Mouse (Mus musculus) neutrophil, adult 83 days (primary cell): ENCODE data around the gene Ap2a1. TPM values are rescaled to one million over a fixed set of nuclear protein-coding genes. Genes with fewer than 3 reads are reported as not detected.

Source experiments
- total RNA-seq, 2 experiments: library from RNA; stranded (reverse); gene quantifications; one replicate each; pipeline ENCODE4 v1.2.4; 2023

The Ap2a1 gene
- total RNA-seq = 10 to 100 TPM; 70.1 to 74.6 TPM

DNA sequence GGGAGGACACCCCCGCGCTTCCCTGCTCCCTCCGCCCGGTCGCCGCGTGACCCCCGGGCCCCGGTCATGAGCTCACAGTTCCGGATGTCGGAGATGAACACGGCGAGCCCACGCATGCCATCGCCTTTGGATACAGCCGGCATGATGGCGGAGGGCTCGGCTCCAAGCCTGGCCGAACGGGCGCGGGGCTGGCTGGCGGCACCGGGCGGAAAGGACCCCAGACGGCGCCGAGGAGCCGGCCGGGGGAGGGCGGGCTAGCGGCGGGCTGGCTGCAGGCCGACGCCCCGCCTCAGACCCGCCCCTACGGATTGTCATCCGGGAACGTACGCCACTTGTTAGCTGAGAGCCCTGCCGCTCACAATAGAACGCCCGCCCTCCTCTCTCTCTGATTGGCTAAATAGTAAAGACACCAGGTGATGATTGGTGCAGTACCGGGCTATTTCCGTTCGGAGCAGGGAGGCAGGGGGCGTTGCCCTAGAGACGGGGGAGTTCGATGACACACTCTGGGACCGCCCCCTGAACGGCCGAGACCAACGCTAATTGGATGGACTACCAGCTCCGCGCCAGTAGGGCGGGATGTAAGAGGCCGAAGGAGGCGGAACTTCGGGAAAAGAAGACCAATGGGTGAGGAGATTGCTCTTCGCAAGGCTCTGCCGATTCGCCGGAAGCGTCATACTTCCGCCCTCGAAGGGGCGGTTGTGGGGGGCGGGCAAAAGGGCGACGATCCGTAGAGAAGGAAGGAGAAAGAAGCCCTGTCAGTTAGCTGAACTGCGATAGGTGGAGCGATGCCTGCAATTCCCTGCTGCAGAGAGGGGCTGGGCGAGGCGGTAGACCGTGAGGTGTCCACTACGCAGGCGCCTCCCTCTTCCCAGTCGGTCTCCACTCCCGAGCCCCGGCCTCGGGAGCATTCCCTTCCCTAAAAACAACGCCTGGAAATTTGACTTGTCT is at the start of gene Ap2a1:
Gene Ap2a1 (minus strand): TSS at position 293 of the 948 bp plus-strand sequence.

GRCm38 (mm10) chr7:44974383-44975116 is 45.3 kb upstream of the Ap2a1 start, which contains the start of gene Cpt1c:
TSS of gene Cpt1c (minus strand) at chr7:44974851.

GRCm38 (mm10) chr7:44942904-44943303 is 13.6 kb upstream of the Ap2a1 start, which contains the start of gene Tsks:
TSS of gene Tsks (plus strand) at chr7:44943204.

DNA sequence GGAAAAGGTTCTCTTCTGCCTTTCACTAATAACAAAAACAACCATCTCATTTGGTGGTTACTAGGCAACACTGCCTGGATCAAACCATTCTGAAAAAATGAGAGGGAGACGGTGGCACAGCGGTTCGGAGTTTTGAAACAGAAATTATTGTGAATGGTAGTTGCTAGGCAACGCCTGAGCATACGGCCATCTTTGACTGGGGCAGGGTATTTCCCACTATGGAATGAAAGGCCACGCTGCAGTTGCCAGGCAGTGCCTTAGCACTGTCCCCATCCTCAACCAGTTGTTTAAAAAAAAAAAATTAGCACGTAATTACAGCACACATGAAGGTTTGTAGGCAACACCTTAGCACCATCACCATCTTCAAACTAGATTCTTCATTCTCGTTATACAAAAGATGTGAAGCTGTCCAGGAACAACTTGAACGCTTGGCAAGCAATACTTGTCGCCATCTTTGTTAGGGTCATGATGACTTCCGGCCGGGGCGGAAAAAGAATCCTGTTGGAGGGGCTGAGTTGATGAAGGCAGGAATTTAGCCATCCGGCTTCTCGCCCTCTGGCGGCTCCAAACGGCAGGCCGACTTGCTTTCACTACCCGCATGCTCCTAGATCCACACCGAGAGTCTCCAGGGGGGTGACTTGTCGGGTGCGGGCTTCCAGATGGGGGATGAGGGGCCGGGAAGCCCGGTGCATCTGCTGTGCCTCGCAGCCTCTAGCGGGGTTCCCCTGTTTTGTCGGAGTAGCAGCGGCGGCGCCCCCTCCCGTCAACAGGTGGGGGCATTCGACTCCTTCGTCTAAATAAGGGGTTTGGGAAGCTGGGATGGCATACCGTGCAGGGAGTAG is 33.5 kb downstream of the Ap2a1 start, which contains the start of gene Fuz:
Gene Fuz (plus strand): TSS at position 487 of the 842 bp plus-strand sequence.

DNA sequence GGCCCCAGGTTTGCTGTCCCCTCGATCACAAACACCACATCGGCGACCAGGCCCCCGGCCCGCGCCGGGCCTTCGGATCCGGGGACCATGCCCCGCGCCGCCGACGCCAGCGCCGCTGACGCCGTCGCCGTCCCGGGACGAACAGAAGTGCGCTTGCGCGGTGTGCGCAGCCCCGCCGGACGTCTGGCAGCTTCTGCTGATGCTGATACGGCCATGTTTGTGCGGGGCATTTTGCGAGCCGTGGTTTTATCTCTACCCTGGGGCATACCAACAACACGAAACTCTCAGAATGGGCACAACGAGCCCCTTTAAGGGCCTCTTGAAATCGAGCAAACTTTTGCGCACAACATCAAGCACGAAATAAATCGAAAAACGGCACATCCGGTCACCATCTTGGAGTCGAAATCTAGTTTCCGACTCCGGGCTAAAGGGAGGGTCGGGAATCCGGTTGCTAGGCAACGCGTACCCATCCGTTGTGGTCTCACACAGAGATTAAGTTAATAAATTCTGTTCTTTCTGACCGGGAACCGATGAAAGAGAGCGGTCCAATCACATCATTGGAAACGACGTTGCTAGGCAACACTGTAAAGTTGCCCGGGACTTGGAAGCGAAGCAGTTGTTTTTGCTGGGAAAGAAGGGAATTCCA is 36.9 kb downstream of the Ap2a1 start, which contains the start of gene Med25:
Gene Med25 (minus strand): TSS at position 437 of the 646 bp plus-strand sequence.

DNA sequence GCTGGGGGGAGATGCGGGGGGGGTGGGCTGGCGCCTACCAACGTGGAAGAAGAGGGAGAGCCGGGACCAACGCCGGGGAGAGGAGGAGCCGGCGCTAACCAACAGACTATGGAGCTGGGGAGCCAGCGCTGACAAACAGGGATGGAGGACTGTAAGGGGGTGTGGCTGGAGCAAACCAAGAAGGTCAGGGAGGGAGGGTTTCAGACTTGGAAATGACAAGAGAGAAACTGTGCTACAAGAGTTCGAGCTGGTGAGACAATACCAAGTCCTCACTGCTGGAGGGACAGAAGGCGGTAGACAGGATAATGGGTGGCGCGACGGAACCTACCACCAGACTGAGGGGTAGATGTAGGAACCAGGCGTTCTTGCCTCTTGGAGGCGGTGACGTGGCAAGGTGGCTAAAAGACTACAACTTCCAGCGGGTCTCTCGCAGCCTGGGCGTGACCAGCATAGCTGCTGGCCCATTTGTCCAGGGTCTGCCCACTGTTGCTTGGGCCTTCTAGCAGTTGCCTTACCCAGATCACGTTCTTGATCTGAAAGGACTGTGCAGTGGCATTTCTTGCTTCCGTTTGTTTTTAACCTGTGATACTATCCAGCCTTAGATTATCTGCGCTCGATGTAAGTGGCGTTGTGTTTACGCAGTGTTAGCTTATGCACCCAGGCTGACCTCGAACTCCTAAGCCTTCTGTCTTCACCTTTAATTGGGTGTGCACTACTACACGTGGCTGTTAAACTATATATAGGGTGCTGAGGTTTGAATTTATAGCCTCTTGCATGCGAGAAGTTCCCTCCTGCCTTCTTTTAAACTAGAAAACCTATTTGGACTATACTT is 59.4 kb downstream of the Ap2a1 start, which contains the start of gene Ptov1:
Gene Ptov1 (minus strand): TSS at position 92 of the 832 bp plus-strand sequence.

DNA sequence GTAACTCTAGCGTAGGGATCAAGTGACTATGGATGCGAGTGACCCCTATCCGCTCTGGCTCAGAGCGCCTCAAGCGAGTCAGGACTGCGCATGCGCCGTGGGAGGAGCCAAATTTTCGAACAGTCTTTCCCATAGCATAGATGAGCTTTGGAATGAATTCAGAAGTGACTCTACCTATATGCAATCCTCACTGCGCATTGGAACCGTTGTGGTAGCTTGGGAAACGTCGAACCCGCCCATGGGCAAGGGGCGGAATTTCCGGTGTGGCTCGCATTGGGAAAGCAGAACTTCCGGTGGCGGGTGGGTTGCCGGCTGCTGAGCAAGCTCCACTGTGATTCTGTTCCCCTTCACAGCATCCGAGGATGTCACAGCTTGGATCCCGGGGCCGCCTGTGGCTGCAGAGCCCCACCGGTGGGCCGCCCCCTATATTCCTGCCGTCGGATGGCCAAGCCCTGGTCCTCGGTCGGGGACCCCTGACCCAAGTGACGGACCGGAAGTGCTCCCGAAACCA is 72.2 kb downstream of the Ap2a1 start, which contains the start of gene Pnkp:
Gene Pnkp (plus strand): TSS at position 98 of the 511 bp plus-strand sequence.

Other genes with a start within 250 kb of the Ap2a1 start
- gene Izumo2, start 220.8 kb downstream of the Ap2a1 start, total RNA-seq = not detected
- 10 to 100 TPM; 49.7 to 52.8 TPM for gene Vrk3, start 181.1 kb downstream of the Ap2a1 start, total RNA-seq
- gene Zfp473, start 178.4 kb downstream of the Ap2a1 start, total RNA-seq = 1 to 10 TPM; 1.4 to 1.9 TPM
- 10 to 100 TPM; 44.3 to 53.6 TPM for gene Nup62, start 113.4 kb downstream of the Ap2a1 start, total RNA-seq
- gene Il4i1, start 113.1 kb downstream of the Ap2a1 start, total RNA-seq = 1 to 10 TPM; 1.5 to 1.7 TPM
- gene Atf5, start 112.8 kb downstream of the Ap2a1 start, total RNA-seq = 1 to 10 TPM; 5.6 to 6.6 TPM
- gene Akt1s1, start 80.5 kb downstream of the Ap2a1 start, total RNA-seq = 10 to 100 TPM; 13.9 to 17.4 TPM
- 10 to 100 TPM; 33.5 to 33.6 TPM for gene Tbc1d17, start 80.4 kb downstream of the Ap2a1 start, total RNA-seq
- 100 to 1,000 TPM; 379 to 392 TPM for gene Pnkp, start 72.4 kb downstream of the Ap2a1 start, total RNA-seq
- gene Ptov1, start 59.7 kb downstream of the Ap2a1 start, total RNA-seq = 10 to 100 TPM; 33.3 to 35.2 TPM
- 10 to 100 TPM; 36.7 to 44.1 TPM for gene Med25, start 36.8 kb downstream of the Ap2a1 start, total RNA-seq
- 1 to 10 TPM; 5.7 to 7.4 TPM for gene Fuz, start 33.4 kb downstream of the Ap2a1 start, total RNA-seq
- not detected for gene Tsks, start 13.7 kb upstream of the Ap2a1 start, total RNA-seq
- under 1 TPM; 0.53 to 0.85 TPM for gene Cpt1c, start 45.4 kb upstream of the Ap2a1 start, total RNA-seq
- 10 to 100 TPM; 74.9 to 80.6 TPM for gene Prmt1, start 57.1 kb upstream of the Ap2a1 start, total RNA-seq
- gene Irf3, start 68.2 kb upstream of the Ap2a1 start, total RNA-seq = 10 to 100 TPM; 63.0 to 71.9 TPM
- gene Bcl2l12, start 69.2 kb upstream of the Ap2a1 start, total RNA-seq = 10 to 100 TPM in 1 of 2 experiments, 1 to 10 TPM in 1; 8.8 to 18.8 TPM
- gene Scaf1, start 86.9 kb upstream of the Ap2a1 start, total RNA-seq = 10 to 100 TPM; 61.1 to 62.1 TPM
- gene Rras, start 88.5 kb upstream of the Ap2a1 start, total RNA-seq = 10 to 100 TPM; 14.9 to 17.0 TPM
- gene Prr12, start 123.4 kb upstream of the Ap2a1 start, total RNA-seq = 10 to 100 TPM; 22.3 to 25.8 TPM
- 10 to 100 TPM; 29.1 to 38.1 TPM for gene Nosip, start 132.9 kb upstream of the Ap2a1 start, total RNA-seq
- 10 to 100 TPM; 17.4 to 19.6 TPM for gene Prrg2, start 133.2 kb upstream of the Ap2a1 start, total RNA-seq
- gene Rcn3, start 162.7 kb upstream of the Ap2a1 start, total RNA-seq = 1 to 10 TPM; 3.0 to 3.1 TPM
- gene Fcgrt, start 174.4 kb upstream of the Ap2a1 start, total RNA-seq = 10 to 100 TPM; 19.0 to 24.9 TPM
- gene Rps11, start 194.9 kb upstream of the Ap2a1 start, total RNA-seq = 1,000 to 10,000 TPM; 1,010 to 1,023 TPM
- 1,000 to 10,000 TPM; 1,046 to 1,214 TPM for gene Rpl13a, start 199.3 kb upstream of the Ap2a1 start, total RNA-seq
- not detected for gene Gm45713, start 206.7 kb upstream of the Ap2a1 start, total RNA-seq
- 10 to 100 TPM; 22.2 to 29.2 TPM for gene Flt3l, start 206.9 kb upstream of the Ap2a1 start, total RNA-seq
- 10 to 100 TPM; 46.2 to 47.4 TPM for gene Pih1d1, start 224.8 kb upstream of the Ap2a1 start, total RNA-seq
- gene Aldh16a1, start 225.1 kb upstream of the Ap2a1 start, total RNA-seq = 10 to 100 TPM; 82.4 to 96.0 TPM
- gene Slc17a7, start 234.5 kb upstream of the Ap2a1 start, total RNA-seq = not detected